Mouse (Mus musculus): ENCODE results near the gene Helz.

DNA sequence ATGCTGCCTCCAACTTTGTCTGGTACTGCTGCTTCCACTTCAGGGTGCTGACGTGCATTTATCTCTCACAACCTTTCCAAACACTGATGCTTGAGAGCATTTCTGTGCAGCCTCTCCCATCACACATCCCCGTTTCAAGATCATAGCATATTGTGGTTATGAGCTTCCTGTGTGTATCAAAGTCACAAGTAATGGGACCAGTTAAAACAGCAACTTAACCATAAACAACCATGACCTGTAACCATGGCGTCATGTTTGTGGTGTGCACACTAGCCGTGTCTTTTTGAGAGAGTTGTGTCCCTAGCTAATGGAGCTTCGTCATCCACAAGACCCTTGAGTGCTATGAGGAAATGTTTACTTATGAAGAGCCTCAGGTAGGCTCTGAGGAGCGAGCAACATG lies 120.5 kb downstream of the Helz start:
- no peak for TF ChIP-seq CTCF (IDR thresholded peaks at IDR 0.05; ENCODE audit: borderline replicate concordance, extremely low read depth, insufficient read depth, insufficient read length)
- no peak for TF ChIP-seq POLR2A (IDR thresholded peaks at IDR 0.05; ENCODE audit: borderline replicate concordance, extremely low read depth, insufficient read depth, insufficient read length, poor library complexity, severe bottlenecking)

Data from brain, embryonic 14.5 days (tissue).